Mouse (Mus musculus): ENCODE data around the gene Synm.
A peak's percentile ranks its signal among the peaks of the same experiment; 100 is the strongest.

The Synm gene

DNA sequence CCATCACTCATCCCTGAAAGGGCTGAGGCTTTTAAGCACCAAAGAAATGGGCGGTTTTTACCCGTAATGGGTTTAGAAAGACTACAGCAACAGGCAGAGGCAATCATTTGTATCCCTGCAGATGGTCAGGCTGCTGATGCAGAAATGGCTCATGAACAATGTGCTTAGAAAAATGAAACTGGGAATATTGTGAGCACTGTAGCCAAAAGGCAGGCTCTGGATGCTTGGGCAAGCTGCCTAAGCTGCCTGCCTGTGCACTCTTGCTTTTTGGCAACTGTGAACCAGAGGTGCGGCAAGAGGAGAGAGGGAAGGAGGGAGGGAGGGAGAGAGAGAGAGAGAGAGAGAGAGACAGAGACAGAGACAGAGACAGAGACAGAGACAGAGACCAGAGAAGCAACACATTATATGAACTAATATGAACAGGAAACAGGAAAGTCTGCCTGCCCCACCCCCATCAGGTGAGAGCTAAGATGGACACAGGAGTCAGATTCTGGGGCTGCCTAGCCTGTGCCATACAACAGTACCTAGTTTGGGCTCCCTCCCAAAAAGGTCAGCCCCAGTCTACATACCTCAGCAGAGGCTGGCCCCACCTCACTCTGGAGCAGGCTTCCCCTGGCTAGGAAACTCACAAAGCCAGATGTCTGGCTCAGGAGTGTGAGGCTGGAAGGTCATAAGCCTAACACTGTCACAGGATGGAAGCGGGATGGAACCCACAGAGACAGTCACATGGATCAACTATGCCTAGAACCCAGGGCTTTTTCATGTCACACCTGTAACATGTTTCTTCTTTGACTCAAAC lies 9.9 kb downstream of the Synm start:
- DNase-seq (ENCODE audit: low spot score) = no peak

DNA sequence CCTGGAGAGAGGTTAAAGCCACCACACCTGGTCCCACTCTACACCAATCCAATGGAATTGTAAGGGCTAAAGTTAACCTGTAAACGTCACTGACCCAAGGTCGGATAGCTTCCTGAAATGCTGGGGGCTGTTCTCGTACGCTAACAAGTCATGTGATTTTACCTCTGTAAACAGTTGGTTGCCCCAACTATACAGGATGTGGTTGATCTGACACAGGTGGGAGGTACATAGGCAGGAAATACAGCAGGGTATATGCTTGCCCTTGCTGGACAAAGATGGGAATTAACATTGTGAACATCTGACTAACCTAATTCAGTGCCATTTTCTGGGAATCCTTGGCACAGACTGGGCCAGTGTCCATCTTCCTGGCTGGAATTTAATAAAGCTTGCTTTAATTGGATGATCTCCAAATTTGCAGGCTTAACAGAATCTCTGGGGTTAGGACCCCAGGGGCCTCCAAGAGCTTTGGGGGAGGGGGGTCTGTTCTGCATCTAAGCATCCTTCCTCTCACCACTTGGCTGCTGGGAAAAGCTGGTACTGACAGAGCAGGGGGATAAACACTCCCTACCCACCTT lies 11.7 kb downstream of the Synm start:
- peak; percentile 79 for DNase-seq (ENCODE audit: low spot score)

DNA sequence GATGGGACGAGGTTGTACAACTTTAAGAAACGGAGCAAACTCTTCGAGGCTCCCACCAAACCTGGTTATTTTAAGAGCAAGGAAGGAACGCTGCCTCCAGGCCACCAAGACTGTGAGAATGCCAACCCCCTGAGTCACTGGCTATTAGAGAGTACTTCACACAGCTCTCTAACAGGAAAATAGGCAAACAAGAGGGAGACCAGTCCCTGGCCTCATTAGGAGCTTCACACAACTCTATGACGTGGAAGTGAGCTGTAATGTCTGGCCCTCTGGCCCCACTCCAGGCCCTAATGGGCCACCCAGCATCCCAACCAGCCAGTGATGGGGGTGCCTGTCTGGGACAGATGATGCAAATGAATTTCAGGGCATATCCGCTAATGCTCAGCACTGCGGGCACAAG lies 17.8 kb downstream of the Synm start:
- peak; percentile 61 for DNase-seq (ENCODE audit: low spot score)

DNA sequence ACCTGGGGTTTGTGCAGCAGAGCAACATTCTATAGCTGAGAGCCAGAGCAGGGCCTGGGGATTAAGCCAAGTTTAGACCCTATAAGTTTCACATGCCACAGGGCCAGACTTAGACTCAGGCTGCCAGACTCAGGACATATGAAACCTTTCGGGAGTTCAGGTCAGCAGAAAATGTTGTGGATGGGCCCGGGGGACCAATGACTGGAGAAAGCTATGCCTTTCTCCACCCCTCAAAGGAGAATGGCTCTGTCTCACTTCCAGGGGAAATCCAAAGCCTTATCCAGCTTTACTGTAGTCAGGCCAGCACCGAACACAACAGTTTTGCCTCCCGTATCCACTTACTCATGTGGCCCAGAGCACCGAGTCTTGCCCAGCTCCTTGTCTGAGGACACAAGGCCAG lies 18.7 kb downstream of the Synm start:
- DNase-seq (ENCODE audit: low spot score) = no peak

DNA sequence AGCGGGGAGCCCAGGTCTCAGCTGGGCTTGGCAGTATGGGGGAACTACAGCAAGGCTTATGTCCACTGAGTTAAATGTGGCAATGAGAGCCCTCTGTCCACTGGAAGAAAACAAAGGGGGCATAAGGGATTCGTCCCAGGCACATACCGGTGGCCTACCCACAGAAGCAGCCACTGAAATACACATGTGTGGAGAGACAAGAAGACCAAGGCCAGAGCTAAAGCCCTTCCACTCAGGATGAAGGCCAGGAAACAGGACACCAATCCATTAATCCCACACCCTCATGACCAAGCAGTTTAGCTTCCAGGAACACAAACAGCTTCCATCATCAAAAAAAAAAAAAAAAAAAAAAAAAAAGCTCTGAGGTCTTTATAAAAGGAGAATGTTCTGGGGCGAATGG lies 19.2 kb downstream of the Synm start:
- no peak for DNase-seq (ENCODE audit: low spot score)

DNA sequence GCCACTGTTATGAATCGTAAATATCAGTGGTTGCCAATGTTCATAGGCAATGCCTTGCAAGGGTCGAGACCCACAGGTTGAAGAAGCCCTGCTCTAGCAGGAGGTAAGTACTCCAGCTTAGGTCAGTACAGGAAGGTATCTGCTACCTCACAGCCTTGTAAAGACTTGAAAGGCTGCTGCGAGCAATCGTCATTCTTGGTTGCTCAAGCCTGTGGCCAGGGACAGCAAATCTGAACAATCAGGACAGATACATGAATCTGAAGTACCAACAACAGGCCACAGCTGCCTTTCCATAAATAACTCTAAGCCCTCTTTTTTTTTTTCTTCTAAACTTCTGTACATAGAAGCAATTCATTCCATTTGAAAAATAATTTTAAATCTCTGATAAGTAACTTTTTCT lies 27.3 kb downstream of the Synm start:
- no peak for DNase-seq (ENCODE audit: low spot score)

DNA sequence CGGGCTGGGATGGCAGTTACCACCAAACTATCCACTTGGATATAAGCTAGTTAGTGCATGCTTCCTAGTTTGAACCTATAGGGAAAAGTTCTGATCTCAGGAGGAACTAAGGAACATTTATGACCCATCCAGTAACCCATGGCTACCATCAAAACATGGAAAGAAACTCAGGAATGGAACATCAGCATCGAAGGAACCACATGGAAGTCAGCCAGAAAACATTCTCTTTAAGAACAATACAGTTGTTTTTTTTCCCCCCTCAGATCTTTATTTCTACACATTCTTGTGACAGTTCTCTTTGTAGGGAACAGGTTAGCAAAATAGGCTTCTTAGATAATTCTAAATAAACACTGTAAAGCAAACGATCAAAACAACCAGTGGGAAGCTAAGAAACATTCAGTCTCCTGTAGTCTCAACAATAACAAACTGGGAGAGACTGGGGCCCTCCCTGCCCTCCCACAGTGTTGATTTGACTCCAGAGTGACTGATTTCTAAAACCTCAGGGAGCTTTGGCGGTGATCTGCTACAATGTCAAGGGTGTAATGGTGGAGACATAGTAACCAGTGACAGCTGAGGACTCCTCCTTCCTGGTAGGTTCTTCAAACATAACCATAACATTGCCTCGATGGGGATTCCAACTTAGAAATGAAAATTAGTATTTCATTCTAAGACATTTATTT lies 29.0 kb downstream of the Synm start:
- no peak for DNase-seq (ENCODE audit: low spot score)

DNA sequence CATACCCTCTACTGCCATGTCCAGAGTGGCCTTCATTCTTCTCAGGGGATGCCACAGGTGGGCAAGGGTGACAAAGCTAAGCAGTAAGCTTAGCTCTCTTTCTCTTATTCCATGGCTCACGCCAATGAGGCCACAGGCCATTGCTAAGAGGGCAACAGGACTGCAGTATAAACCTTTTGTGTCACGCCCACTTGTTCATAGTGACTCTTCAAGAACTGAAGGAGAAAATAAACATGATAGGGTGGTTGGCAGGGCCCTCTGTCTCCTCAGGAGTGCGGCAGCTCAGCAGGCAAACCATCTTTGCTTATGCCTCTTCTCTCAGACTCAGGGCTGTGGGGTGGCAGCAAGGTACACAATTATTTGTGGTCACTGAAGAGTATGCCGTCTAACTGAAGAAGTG lies 30.7 kb downstream of the Synm start:
- DNase-seq (ENCODE audit: low spot score) = no peak

DNA sequence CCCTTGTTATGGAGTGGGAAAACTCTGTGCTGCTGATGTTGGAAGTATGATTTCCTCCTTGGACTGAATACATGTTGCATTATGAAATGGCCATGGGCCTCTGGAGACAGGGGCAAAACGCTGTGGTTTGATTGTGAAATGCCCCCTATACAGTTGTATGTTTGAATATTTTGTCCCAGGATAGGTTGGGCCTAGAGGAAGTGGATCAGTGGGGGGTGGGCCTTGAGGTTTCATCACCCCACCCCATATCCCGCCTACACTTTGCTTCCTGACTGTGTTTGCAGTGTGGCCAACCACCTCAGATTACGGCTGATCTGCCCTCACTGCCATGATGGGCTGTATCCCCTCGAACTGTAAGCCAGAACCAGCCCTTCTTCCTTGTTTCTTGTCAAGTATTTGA lies 31.3 kb downstream of the Synm start:
- DNase-seq (ENCODE audit: low spot score) = no peak

DNA sequence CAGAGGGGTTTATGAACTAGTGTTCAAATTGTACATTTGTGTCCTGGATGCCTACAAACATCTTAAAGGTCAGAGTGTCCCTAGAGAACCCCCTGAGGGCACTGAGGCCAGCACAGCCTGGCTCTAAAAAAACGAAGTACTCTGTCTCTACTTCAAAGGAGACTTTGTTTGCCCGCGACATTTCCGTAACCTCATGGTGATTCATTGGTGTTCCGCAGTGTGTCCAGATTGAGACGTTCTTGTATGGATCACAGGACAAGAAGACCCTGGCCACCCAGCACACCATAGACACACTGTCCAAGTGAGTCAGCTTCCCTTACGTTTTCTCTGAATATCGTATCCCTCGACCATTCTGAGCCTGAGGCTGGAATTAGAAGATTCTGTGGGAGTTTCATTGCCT lies 34.5 kb downstream of the Synm start:
- DNase-seq (ENCODE audit: low spot score) = no peak

DNA sequence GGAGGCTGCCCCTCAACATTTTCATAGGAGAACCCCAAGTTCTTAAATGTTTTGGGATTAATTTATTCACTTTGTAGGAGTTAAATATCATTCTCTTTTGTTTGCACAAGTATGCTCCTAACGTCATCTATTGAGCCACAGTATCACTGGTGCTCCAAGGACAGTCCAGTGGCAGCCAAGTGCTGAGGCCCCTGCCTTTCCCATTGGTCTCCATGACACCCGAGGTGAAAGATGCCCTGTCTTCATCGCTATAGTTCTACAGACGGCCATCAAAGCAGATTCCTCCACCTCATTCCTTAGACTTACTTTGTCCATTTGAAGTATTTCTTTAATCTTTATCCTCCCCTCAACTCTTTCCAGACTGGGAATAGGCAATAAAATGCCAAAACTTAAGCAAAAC lies 35.0 kb downstream of the Synm start:
- DNase-seq (ENCODE audit: low spot score) = no peak

DNA sequence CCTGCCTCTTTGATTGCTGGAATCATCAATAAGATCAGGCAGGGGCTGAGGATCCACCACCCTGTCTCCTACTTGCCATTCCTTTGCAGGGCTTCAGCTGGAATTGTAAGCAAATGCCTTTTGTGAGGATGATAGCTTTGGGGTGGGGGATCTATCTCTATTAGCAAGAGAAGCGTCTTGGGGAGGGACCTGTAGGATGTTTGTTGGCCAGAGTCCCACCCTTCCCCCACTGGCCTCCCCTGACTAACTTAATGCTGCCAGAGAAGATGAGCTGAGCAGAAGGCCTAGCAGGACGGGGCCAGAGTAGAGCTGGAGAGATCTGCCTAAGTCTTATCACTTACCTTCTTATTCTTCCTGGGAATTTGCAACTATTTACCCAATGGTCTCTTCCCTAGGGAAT lies 37.4 kb downstream of the Synm start:
- DNase-seq (ENCODE audit: low spot score) = no peak

DNA sequence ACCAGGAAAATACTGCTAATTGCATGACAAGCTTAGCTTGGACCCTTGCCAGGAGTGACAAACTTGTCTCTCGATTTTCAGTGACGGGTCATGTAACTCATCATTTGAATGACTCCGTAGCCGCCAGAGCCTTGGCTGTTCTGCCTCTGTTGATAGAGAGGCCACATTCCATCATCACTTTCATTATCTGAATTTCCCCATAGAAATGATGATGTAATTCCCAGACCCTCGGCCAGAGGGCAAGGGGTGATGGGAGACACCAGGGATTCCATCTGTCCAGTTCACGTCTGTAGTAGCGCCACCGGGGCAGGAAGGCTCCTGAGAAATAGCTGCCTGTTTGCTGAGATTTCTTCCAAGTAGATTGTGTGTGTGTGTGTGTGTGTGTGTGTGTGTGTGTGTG lies 40.7 kb downstream of the Synm start:
- peak; percentile 25 for DNase-seq (ENCODE audit: low spot score)

DNA sequence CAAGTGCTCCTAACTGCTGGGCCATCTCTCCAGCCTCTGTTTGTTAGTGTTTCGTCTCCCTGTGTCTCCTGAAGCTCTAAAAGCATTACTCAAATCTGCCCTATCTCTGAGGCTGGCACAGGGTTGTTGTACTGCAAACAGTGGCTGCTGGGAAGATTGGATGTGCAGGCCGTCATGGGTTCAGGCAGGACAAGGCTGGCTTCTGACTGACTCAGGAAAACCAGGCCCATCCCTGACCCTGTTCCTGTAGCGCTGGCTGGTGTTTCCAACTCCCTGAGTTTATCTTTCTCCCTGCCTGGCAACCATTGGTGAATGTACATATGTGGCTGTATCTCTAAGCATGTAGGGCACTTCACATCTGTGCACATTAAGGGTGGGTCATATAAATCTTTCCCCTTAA lies 42.0 kb downstream of the Synm start:
- no peak for DNase-seq (ENCODE audit: low spot score)

DNA sequence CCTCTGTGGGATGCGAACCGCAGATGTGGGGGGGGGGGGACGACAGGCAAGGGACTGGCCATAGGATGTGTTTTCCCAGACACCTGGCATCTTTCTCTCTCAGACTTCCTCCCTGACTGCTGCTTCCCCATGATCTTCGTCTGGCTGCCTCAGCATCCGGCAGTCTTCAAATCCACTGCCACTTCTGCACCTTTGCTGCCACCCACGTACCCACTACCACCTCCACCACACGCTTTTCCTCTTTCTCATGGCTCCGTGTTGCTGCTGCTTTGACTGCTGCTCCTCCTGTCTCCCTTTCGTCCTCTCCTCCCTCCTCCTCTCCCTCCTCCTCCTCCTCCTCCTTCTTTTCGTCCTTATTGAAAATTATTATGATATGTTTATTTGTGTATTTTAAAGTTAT lies 42.6 kb downstream of the Synm start:
- DNase-seq (ENCODE audit: low spot score) = no peak

DNA sequence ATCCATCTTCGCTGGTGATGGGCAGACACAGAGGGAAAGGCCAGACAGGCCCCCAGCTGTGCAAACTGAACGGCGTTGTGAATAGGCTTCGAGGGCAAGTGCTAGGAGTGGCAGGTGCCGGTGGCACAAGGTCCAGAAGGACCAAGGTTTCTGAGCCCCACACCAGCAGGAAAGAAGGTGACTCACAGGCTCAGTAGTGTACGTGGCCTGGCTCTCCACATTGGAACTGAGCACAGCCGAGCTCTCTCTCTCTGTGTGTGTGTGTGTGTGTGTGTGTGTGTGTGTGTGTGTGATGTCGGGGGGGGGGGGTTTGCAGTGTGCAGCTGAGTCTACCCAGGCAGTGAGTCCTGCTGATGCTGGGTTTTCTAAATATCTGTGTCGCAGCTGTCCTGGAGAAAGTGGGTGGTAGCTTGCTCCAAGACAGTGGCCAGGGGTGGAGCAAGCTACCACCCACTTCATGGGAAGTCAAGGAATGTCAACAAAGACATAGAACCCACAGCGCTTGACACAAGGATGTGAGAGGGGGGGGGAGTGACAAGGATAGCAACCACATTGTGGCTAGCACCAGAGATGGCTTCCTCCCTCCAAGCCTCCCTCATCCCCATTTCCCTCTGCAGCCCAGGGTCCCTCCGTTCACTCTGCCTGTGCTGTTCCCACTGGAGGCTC lies 43.2 kb downstream of the Synm start:
- no peak for DNase-seq (ENCODE audit: low spot score)

DNA sequence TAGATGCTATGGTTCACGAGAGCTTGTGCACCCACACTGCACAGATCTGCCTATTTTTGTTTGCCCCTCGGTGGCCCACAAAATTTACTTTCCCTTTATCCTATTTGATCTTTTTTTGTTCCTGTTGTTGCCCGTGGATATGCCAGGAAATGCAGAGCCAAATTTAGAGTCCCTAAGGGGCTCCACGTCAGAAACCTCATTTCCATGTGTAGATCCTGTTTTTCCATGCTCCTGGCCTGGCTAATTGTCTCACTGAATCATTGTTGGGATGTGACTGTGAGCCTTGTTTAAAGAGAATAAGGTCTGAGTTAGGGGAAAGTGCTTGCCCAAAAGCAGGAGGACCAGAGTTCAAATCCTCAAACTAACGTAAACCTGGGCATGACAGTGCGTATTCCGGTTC lies 44.4 kb downstream of the Synm start:
- DNase-seq (ENCODE audit: low spot score) = peak; percentile 53

DNA sequence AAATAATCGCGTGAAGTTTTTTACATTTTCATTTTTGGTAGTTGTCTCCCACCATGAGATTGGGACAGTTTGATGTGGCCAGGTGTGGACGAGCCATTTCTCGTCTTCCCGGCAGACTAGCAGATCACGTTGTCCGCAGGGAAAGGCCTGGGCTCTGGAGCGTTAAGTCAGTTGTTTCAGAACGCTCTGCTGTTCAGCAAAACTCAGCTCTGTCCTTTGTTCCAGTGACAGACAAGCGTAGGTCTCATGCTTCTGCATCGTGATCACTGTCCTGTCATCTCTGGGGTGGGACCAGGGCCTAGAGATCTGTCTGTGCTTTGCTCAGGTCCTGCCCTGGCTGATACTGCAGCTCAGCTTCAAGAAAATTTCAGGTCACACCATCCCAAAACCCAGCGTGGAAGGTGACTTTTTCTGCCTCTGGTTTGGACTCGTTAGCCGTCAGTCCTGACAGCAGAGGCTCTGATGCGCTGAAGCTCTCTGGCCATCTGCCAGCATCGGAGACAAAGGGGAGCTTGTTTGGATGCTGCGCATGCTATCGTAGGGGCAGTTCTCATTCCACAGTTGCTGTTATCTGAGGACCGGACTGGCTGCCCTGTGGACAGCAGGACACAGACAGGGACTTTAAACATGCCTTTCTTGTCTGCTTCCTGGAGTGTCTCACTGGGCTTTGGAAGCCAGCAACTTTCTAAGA lies 45.6 kb downstream of the Synm start:
- DNase-seq (ENCODE audit: low spot score) = peak; percentile 81

DNA sequence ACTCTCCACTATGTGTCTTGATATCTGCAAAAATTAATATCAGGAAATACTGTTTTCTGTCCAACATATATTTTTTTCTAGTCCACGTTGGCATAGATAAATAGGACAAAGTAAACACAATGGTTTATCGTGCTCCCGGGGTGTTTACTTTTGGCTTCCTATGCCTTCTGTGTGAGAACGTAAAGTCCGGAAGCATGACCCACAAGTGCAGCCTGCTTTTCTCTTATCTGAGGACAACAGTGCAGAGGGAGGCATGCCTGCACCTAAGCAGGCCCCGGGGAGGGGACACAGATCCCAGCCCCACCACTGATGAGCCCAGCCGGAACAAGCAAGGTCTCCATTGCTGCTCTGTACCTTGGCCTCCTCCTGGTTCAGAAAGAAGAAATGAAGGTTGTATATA lies 49.3 kb downstream of the Synm start:
- no peak for DNase-seq (ENCODE audit: low spot score)

DNA sequence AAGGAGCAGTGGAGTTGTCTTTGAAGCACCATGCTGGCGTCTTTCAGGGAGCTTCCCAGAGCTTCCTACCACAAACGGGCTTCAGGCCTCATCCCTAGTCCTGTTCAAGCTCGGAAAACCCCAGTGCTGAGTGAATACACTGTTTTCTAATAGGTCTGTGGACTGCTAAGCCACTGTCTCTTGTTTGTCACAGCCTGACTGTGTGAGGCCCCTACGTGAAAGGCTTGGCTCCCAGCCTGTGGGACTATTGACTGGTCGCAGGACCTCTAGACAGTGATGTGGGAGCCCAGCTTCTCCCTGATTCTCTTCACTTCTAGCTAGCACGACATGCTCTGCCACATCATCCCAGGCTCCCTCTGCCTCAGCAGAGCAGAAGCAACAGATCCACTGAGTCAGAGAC lies 51.4 kb downstream of the Synm start:
- no peak for DNase-seq (ENCODE audit: low spot score)

DNA sequence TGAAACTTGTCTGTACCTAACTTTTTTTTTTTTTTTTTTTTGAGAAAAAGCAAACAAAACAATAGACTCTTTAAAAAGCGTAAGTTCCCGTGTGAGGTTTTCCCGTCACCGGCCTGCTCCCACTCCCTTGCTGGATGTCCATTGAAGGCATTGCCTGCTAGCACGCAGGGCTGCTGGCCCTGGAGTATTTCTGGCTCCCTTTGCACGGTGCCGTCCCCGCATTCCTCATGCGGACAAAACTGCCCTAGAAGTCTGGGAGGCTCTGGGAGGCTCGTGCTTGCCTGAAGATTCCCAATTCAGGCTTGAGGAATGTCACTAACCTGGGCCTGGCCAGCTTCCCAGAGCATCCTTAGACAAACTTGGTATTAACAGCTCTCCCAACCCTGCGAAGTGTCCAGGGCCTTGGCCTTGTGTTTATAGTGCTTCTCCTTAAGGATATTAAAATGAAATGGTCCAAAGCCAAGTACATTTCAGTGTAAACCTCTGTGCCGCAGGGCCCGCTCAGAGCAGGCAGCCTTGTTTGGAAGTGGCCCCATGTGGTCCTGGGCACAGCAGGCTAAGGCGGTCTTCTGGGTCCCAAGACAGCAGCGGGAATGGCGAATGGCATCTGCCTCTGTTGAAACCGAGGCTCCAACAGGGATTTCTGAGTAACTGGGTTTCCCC lies 58.2 kb downstream of the Synm start:
- DNase-seq (ENCODE audit: low spot score) = no peak

DNA sequence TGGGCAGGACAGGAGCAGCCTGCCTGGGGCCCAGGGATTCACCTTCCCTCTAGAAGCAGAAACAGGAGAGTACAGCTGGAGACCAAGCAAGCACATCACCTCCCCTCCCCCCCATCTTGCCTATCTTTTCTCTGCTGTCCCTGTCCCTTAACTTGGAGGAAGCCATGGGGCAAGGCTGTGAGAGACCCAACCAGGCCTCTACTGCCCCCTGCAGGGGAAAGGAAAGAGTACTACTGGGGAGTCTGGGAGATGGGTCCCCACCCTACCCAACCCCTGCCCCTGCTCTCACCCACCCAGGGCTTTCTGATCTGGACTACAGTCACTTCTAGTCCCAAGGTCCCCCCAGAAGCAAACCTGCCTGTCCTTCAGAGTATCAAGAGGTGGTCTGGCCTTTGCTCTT lies 58.7 kb downstream of the Synm start:
- peak; percentile 39 for DNase-seq (ENCODE audit: low spot score)

All from MN1 (cell line).